ENCODE assay signal across 7 mouse cellular contexts in the genomic region with DNA sequence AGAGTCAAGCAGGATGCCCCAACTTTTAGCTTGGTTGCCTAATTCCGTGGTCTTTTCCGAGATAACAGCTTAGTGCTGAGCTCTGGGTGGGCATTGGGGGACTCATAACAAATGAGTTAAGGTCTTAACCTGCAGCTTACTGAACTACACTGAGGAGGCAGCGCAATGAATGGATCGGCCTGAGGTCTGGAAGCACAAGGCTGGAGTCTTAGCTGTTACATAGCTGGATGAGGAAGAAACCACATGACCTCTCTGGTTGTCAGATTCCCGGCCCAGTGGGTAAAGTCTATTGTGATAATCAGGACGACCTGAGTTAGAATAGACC. TPM values are rescaled to one million over a fixed set of nuclear protein-coding genes. Genes with fewer than 3 reads are reported as not detected.
DNase-seq lines count a peak whose midpoint lies in the region; ATAC-seq lines count a peak whose summit lies in the region.

No protein-coding gene starts in this region.

- H3K4me1 ChIP-seq in embryonic facial prominence, embryonic 14.5 days (ENCODE audit: control insufficient read depth, insufficient read depth, low read length) = peaks cover 19% of the 10 kb centered on the region
- H3K4me1 ChIP-seq in intestine, embryonic 16.5 days (ENCODE audit: control insufficient read depth, insufficient read depth, low read length) = peaks cover 21% of the 10 kb centered on the region
- no peaks in the 10 kb centered on the region for H3K4me1 ChIP-seq in neural tube, embryonic 14.5 days (ENCODE audit: control insufficient read depth, insufficient read depth, low read length)

- H3K27ac ChIP-seq in embryonic facial prominence, embryonic 14.5 days (replicated peaks; ENCODE audit: low read depth, low read length) = peak overlapping the region; percentile 61; the same call in 1 of the 2 replicates
- H3K27ac ChIP-seq in intestine, embryonic 16.5 days (ENCODE audit: low read length) = peak overlapping the region; percentile 93
- H3K27ac ChIP-seq in neural tube, embryonic 14.5 days (ENCODE audit: low read depth, low read length) = no peak overlapping the region

- peak overlapping the region; percentile 74 for H3K9ac ChIP-seq in embryonic facial prominence, embryonic 14.5 days (ENCODE audit: low read depth, low read length)
- H3K9ac ChIP-seq in intestine, embryonic 16.5 days (ENCODE audit: low read depth, low read length) = peak overlapping the region; percentile 81; the same call in 1 of the 2 replicates
- peak overlapping the region; percentile 78; the same call in 1 of the 2 replicates for H3K9ac ChIP-seq in neural tube, embryonic 14.5 days (replicated peaks; ENCODE audit: low read depth, low read length)

- peak overlapping the region; percentile 69 for H3K4me3 ChIP-seq in embryonic facial prominence, embryonic 14.5 days (ENCODE audit: low read depth, low read length)
- peak overlapping the region; percentile 75 for H3K4me3 ChIP-seq in intestine, embryonic 16.5 days (ENCODE audit: low read length)
- peak overlapping the region; percentile 64 for H3K4me3 ChIP-seq in neural tube, embryonic 14.5 days (ENCODE audit: low read depth, low read length)

- H3K36me3 ChIP-seq in embryonic facial prominence, embryonic 14.5 days (ENCODE audit: control insufficient read depth, insufficient read depth, low read length) = no peaks in the 10 kb centered on the region
- H3K36me3 ChIP-seq in intestine, embryonic 16.5 days (ENCODE audit: control insufficient read depth, insufficient read depth, low read length) = no peaks in the 10 kb centered on the region
- no peaks in the 10 kb centered on the region for H3K36me3 ChIP-seq in neural tube, embryonic 14.5 days (ENCODE audit: control insufficient read depth, insufficient read depth, low read length)

- peak; percentile 13 to 23 for DNase-seq in left cerebral cortex, postnatal 25 days (ENCODE audit: low spot score in 2 of 2)
- DNase-seq in left cerebral cortex, postnatal 4 days = no peak
- no peak for DNase-seq in embryonic facial prominence, embryonic 14.5 days (ENCODE audit: low spot score)
- DNase-seq in spleen, postnatal 10 days (ENCODE audit: low spot score in 2 of 2) = no peak

- 21% methylated on average over 6 of the region's 6 CpGs for WGBS in embryonic facial prominence, embryonic 14.5 days
- 24% methylated on average over 6 of the region's 6 CpGs for WGBS in intestine, embryonic 16.5 days
- 10% methylated on average over 6 of the region's 6 CpGs for WGBS in neural tube, embryonic 14.5 days

- ATAC-seq in embryonic facial prominence, embryonic 14.5 days (ENCODE audit: low read depth) = no peak
- ATAC-seq in intestine, embryonic 16.5 days = no peak
- no peak for ATAC-seq in neural tube, embryonic 14.5 days (ENCODE audit: low read depth)
- no peak for ATAC-seq in erythroid progenitor cell, adult 5-6 weeks (replicated peaks; ENCODE audit: low FRiP score, poor library complexity, severe bottlenecking)

- intact Hi-C loops in left cerebral cortex, postnatal 25 days (cut with DNase I) = no loop called here
- intact Hi-C loops in left cerebral cortex, postnatal 4 days (cut with DNase I) = no loop called here

- H3K4me2 ChIP-seq in embryonic facial prominence, embryonic 14.5 days (ENCODE audit: low read depth, low read length) = peak overlapping the region; percentile 92
- peak overlapping the region; percentile 94 for H3K4me2 ChIP-seq in intestine, embryonic 16.5 days (ENCODE audit: low read depth, low read length)
- H3K4me2 ChIP-seq in neural tube, embryonic 14.5 days (ENCODE audit: low read depth, low read length) = peak overlapping the region; percentile 90

- H3K9me3 ChIP-seq in embryonic facial prominence, embryonic 14.5 days (ENCODE audit: control insufficient read depth, low read length) = no peaks in the 10 kb centered on the region
- H3K9me3 ChIP-seq in intestine, embryonic 16.5 days (ENCODE audit: control insufficient read depth, low read length) = no peaks in the 10 kb centered on the region
- H3K9me3 ChIP-seq in neural tube, embryonic 14.5 days (ENCODE audit: control insufficient read depth, low read length) = no peaks in the 10 kb centered on the region

- 0 out of 2 replicates have a peak, but pooled peaks cover 18% of the 10 kb centered on the region for H3K27me3 ChIP-seq in embryonic facial prominence, embryonic 14.5 days (replicated peaks; ENCODE audit: control insufficient read depth, insufficient read depth, low read length)
- no peaks in the 10 kb centered on the region for H3K27me3 ChIP-seq in intestine, embryonic 16.5 days (replicated peaks; ENCODE audit: control insufficient read depth, insufficient read depth, low read length)
- H3K27me3 ChIP-seq in neural tube, embryonic 14.5 days (ENCODE audit: control insufficient read depth, insufficient read depth, low read length) = peaks cover 7% of the 10 kb centered on the region

RNA-seq across cellular contexts. Expression of a gene that starts 0.3 kb away (rescaled TPM):
- total RNA-seq in left cerebral cortex, postnatal 25 days (2021) = under 1 TPM; 0.34 to 0.43 TPM
- under 1 TPM; 0.46 to 0.58 TPM for total RNA-seq in left cerebral cortex, postnatal 4 days (2021)
- 0.42 TPM in 2 replicates for polyA plus RNA-seq in embryonic facial prominence, embryonic 14.5 days (2014; fragmentation: Nextera tagmentation; extraction: Ambion mirVana)
- polyA plus RNA-seq in intestine, embryonic 16.5 days (2015; fragmentation: Nextera tagmentation; extraction: Ambion mirVana) = 0.27 and 0.50 TPM in 2 replicates
- polyA plus RNA-seq in neural tube, embryonic 14.5 days (2014; fragmentation: Nextera tagmentation; extraction: Ambion mirVana) = 0.45 and 0.50 TPM in 2 replicates
- not detected in 2 replicates for total RNA-seq in erythroid progenitor cell, adult 5-6 weeks (2015; ENCODE audit: low replicate concordance)
- total RNA-seq in erythroid progenitor cell, adult 5-6 weeks (2017; ENCODE audit: low replicate concordance) = not detected in 2 replicates

RNA-seq across cellular contexts. Expression of a gene that starts 7.8 kb away (rescaled TPM):
- total RNA-seq in left cerebral cortex, postnatal 25 days (2021) = 10 to 100 TPM; 80.2 to 85.7 TPM
- total RNA-seq in left cerebral cortex, postnatal 4 days (2021) = 10 to 100 TPM; 24.6 to 33.8 TPM
- polyA plus RNA-seq in embryonic facial prominence, embryonic 14.5 days (2014; fragmentation: Nextera tagmentation; extraction: Ambion mirVana) = 83.4 and 99.5 TPM in 2 replicates
- 96.8 and 115 TPM in 2 replicates for polyA plus RNA-seq in intestine, embryonic 16.5 days (2015; fragmentation: Nextera tagmentation; extraction: Ambion mirVana)
- 56.8 and 65.2 TPM in 2 replicates for polyA plus RNA-seq in neural tube, embryonic 14.5 days (2014; fragmentation: Nextera tagmentation; extraction: Ambion mirVana)
- 0.42 and 0.72 TPM in 2 replicates for total RNA-seq in erythroid progenitor cell, adult 5-6 weeks (2015; ENCODE audit: low replicate concordance)
- total RNA-seq in erythroid progenitor cell, adult 5-6 weeks (2017; ENCODE audit: low replicate concordance) = 1.4 and 1.5 TPM in 2 replicates

RNA-seq across cellular contexts. Expression of a gene that starts 38.4 kb away (rescaled TPM):
- 1 to 10 TPM; 3.8 to 7.4 TPM for total RNA-seq in left cerebral cortex, postnatal 25 days (2021)
- 1 to 10 TPM; 3.0 to 3.4 TPM for total RNA-seq in left cerebral cortex, postnatal 4 days (2021)
- 1.2 and 1.4 TPM in 2 replicates for polyA plus RNA-seq in embryonic facial prominence, embryonic 14.5 days (2014; fragmentation: Nextera tagmentation; extraction: Ambion mirVana)
- 0.10 and 0.16 TPM in 2 replicates for polyA plus RNA-seq in intestine, embryonic 16.5 days (2015; fragmentation: Nextera tagmentation; extraction: Ambion mirVana)
- polyA plus RNA-seq in neural tube, embryonic 14.5 days (2014; fragmentation: Nextera tagmentation; extraction: Ambion mirVana) = 2.5 and 2.6 TPM in 2 replicates
- not detected in 2 replicates for total RNA-seq in erythroid progenitor cell, adult 5-6 weeks (2015; ENCODE audit: low replicate concordance)
- total RNA-seq in erythroid progenitor cell, adult 5-6 weeks (2017; ENCODE audit: low replicate concordance) = not detected in 2 replicates

Comparison
In these comparisons a context has a peak if more than half of its experiments do, and no peak if none do; other contexts are left out.
1. DNase-seq: peak in left cerebral cortex, postnatal 25 days (2 of 2); none in left cerebral cortex, postnatal 4 days (single experiment), embryonic facial prominence, embryonic 14.5 days (single experiment) and spleen, postnatal 10 days (0 of 2).
2. RNA of a gene that starts 7.8 kb away (total RNA-seq): 80.2 to 85.7 TPM in left cerebral cortex, postnatal 25 days and 24.6 to 33.8 TPM in left cerebral cortex, postnatal 4 days; 0.42 to 1.5 TPM in erythroid progenitor cell, adult 5-6 weeks; every median in the first group is over 10 times any median in the second.
3. Peak in every context shown above with its lines, with median percentiles within 50 percentile points of each other: H3K4me2 ChIP-seq, H3K4me3 ChIP-seq and H3K9ac ChIP-seq.